Mouse (Mus musculus) E14TG2a.4 (cell line): ENCODE data around the gene Ggta1.

Experiments
- H3K27me3 ChIP-seq: 2 replicates; pipeline ENCODE4 v1.6.1; 2014; ENCODE audit warnings: low read length, control low read depth; ENCODE audit not compliant: insufficient read depth
- H3K36me3 ChIP-seq: 2 replicates; pipeline ENCODE4 v1.6.1; 2014; ENCODE audit warnings: low read length, control low read depth; ENCODE audit not compliant: insufficient read depth
- H3K4me1 ChIP-seq: replicated peaks from 2 replicates; pipeline ENCODE4 v1.6.1; 2014; ENCODE audit warnings: low read depth, low read length, control low read depth
- H3K4me3 ChIP-seq: replicated peaks from 2 replicates; pipeline ENCODE4 v1.5.1; 2014; ENCODE audit warnings: mild to moderate bottlenecking, low read length
- H3K9me3 ChIP-seq: 2 replicates; pipeline ENCODE4 v1.6.1; 2014; ENCODE audit warnings: low read length, control low read depth
- CTCF ChIP-seq: conservative IDR thresholded peaks from 2 replicates; pipeline ENCODE4 v1.5.1; 2014; ENCODE audit warnings: low read length
- NANOG ChIP-seq: IDR thresholded peaks from 2 replicates; pipeline ENCODE4 v1.6.1; 2014; ENCODE audit warnings: borderline replicate concordance, low read length, mixed read lengths
- POU5F1 ChIP-seq: IDR thresholded peaks from 2 replicates; pipeline ENCODE4 v1.6.1; 2014; ENCODE audit warnings: low read length, borderline replicate concordance

The Ggta1 gene

GRCm38 (mm10) chr2:35505519-35506286, 42.7 kb upstream of the Ggta1 start:
- Histone ChIP-seq H3K4me3 (no peak overlapping the region), H3K9me3 (peaks cover 4% of the 10 kb centered on the region; the same call in 1 of the 2 replicates), H3K36me3 (no peaks in the 10 kb centered on the region), H3K27me3 (no peaks in the 10 kb centered on the region), H3K4me1 (peaks cover 81% of the 10 kb centered on the region)
- TF ChIP-seq NANOG (no peak), POU5F1 (no peak), CTCF (no peak)

GRCm38 (mm10) chr2:35504417-35504776, 41.4 kb upstream of the Ggta1 start:
- Histone ChIP-seq H3K4me1 (peaks cover 70% of the 10 kb centered on the region), H3K36me3 (no peaks in the 10 kb centered on the region), H3K9me3 (peaks cover 6% of the 10 kb centered on the region; the same call in 1 of the 2 replicates), H3K4me3 (no peak overlapping the region), H3K27me3 (no peaks in the 10 kb centered on the region)
- TF ChIP-seq CTCF (no peak), POU5F1 (no peak), NANOG (no peak)

- Histone ChIP-seq H3K4me3 (no peak overlapping the region), H3K36me3 (no peaks in the 10 kb centered on the region), H3K9me3 (peaks cover 6% of the 10 kb centered on the region; the same call in 1 of the 2 replicates), H3K27me3 (no peaks in the 10 kb centered on the region; the same call in 1 of the 2 replicates), H3K4me1 (peaks cover 67% of the 10 kb centered on the region)
- TF ChIP-seq NANOG (no peak), POU5F1 (no peak), CTCF (no peak)
Measured at GRCm38 (mm10) chr2:35503723-35504416, 40.8 kb upstream of the Ggta1 start.

- Histone ChIP-seq H3K4me3 (no peak overlapping the region), H3K4me1 (peaks cover 60% of the 10 kb centered on the region), H3K27me3 (peaks cover 6% of the 10 kb centered on the region; the same call in 1 of the 2 replicates), H3K9me3 (peaks cover 6% of the 10 kb centered on the region; the same call in 1 of the 2 replicates), H3K36me3 (no peaks in the 10 kb centered on the region)
- TF ChIP-seq NANOG: no peak
- TF ChIP-seq CTCF: no peak
- no peak for TF ChIP-seq POU5F1
Measured at GRCm38 (mm10) chr2:35503021-35503722, 40.1 kb upstream of the Ggta1 start.

GRCm38 (mm10) chr2:35502561-35502960, 39.5 kb upstream of the Ggta1 start:
- Histone ChIP-seq H3K4me3 (no peak overlapping the region), H3K4me1 (peaks cover 54% of the 10 kb centered on the region), H3K9me3 (peaks cover 6% of the 10 kb centered on the region; the same call in 1 of the 2 replicates), H3K36me3 (no peaks in the 10 kb centered on the region), H3K27me3 (peaks cover 6% of the 10 kb centered on the region; the same call in 1 of the 2 replicates)
- no peak for TF ChIP-seq POU5F1
- no peak for TF ChIP-seq CTCF
- TF ChIP-seq NANOG: no peak

- no peak for TF ChIP-seq CTCF
- no peak for TF ChIP-seq NANOG
- TF ChIP-seq POU5F1: no peak
- Histone ChIP-seq H3K36me3 (no peaks in the 10 kb centered on the region), H3K4me3 (no peak overlapping the region), H3K9me3 (peaks cover 6% of the 10 kb centered on the region; the same call in 1 of the 2 replicates), H3K27me3 (peaks cover 16% of the 10 kb centered on the region; the same call in 1 of the 2 replicates), H3K4me1 (peaks cover 52% of the 10 kb centered on the region)
Measured at GRCm38 (mm10) chr2:35499474-35499873, 36.4 kb upstream of the Ggta1 start.

GRCm38 (mm10) chr2:35498961-35499360, 35.9 kb upstream of the Ggta1 start:
- Histone ChIP-seq H3K9me3 (peaks cover 6% of the 10 kb centered on the region; the same call in 1 of the 2 replicates), H3K36me3 (no peaks in the 10 kb centered on the region), H3K4me1 (peaks cover 52% of the 10 kb centered on the region), H3K4me3 (no peak overlapping the region), H3K27me3 (peaks cover 16% of the 10 kb centered on the region; the same call in 1 of the 2 replicates)
- TF ChIP-seq CTCF: no peak
- TF ChIP-seq POU5F1: no peak
- no peak for TF ChIP-seq NANOG

GRCm38 (mm10) chr2:35497662-35498196, 34.7 kb upstream of the Ggta1 start:
- Histone ChIP-seq H3K27me3 (peaks cover 20% of the 10 kb centered on the region), H3K36me3 (no peaks in the 10 kb centered on the region), H3K4me3 (no peak overlapping the region), H3K4me1 (peaks cover 52% of the 10 kb centered on the region), H3K9me3 (peaks cover 6% of the 10 kb centered on the region; the same call in 1 of the 2 replicates)
- TF ChIP-seq NANOG (no peak), CTCF (no peak), POU5F1 (no peak)
